23 mouse cellular contexts compared by ENCODE assay signal in the genomic region with DNA sequence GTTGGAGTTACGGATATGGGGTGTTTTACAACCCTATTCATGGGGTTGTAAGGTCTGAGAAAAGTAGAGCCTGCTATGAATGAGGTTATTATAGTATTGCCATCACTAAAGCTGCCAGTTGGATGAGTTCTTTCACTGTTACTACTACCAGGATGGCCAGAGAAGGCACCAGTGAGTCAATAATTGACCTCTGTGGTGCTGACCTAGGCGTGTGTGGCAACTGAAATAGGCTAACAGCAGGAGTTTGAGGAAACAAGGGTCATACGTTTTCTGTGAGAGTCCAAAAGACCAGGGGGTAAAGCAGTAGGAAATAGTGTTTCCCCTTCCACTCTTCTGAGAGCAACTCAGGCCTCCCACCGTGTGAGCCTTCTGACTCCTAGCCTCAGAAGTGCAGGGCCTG. TPM values are rescaled to one million over a fixed set of nuclear protein-coding genes. Genes with fewer than 3 reads are reported as not detected.
"Had no signal": no experiment of that assay in that cellular context is flagged by ENCODE, and none has a peak within 500 bp of the region (broad histone marks: within the 10 kb centered on the region; RNA-seq: fewer than 3 reads in every experiment).

No protein-coding gene starts in this region.

- ATAC-seq: midbrain, embryonic 16.5 days had no signal

- H3K36me3 ChIP-seq: midbrain, embryonic 10.5 days; midbrain, embryonic 12.5 days; neural tube, embryonic 13.5 days; neural tube, embryonic 15.5 days had no signal

- H3K27me3 ChIP-seq: midbrain, embryonic 12.5 days; neural tube, embryonic 13.5 days; neural tube, embryonic 15.5 days had no signal

- H3K9me3 ChIP-seq: midbrain, embryonic 10.5 days; midbrain, embryonic 12.5 days; neural tube, embryonic 13.5 days; neural tube, embryonic 15.5 days had no signal

- H3K4me1 ChIP-seq: midbrain, embryonic 10.5 days; midbrain, embryonic 12.5 days; neural tube, embryonic 13.5 days; neural tube, embryonic 15.5 days had no signal

- DNase-seq: lung, embryonic 14.5 days; lung, postnatal 10 days; lung, postnatal 4 days; midbrain, embryonic 14.5 days; retina, postnatal 1 day; right cerebral cortex, adult 18-20 months; right cerebral cortex, postnatal 25 days; right cerebral cortex, postnatal 4 days; spleen, adult 18-20 months; thymus, adult 18-20 months; thymus, postnatal 14 days; thymus, postnatal 36 days had no signal

- H3K4me2 ChIP-seq: lung, embryonic 14.5 days; midbrain, embryonic 12.5 days; neural tube, embryonic 13.5 days; neural tube, embryonic 15.5 days had no signal

- H3K4me3 ChIP-seq: midbrain, embryonic 10.5 days; midbrain, embryonic 12.5 days; myocyte; neural tube, embryonic 13.5 days; neural tube, embryonic 15.5 days had no signal

- H3K9ac ChIP-seq: lung, embryonic 14.5 days; midbrain, embryonic 12.5 days; neural tube, embryonic 13.5 days; neural tube, embryonic 15.5 days had no signal

- H3K27ac ChIP-seq: midbrain, embryonic 10.5 days; midbrain, embryonic 12.5 days; neural tube, embryonic 13.5 days; neural tube, embryonic 15.5 days had no signal

RNA-seq across cellular contexts. Expression of gene Pnma5, which starts 24.1 kb away (rescaled TPM):
- polyA plus RNA-seq: lung, embryonic 14.5 days; lung, embryonic 16.5 days; midbrain, embryonic 10.5 days; midbrain, embryonic 14.5 days; neural tube, embryonic 11.5 days; neural tube, embryonic 13.5 days; small intestine, adult 2 months; stomach, embryonic 14.5 days; thymus, postnatal 0 days had no signal

RNA-seq across cellular contexts. Expression of gene Zfp185, which starts 25.7 kb away (rescaled TPM):
- polyA plus RNA-seq: myocyte had no signal

RNA-seq across cellular contexts. Expression of gene Pnma3, which starts 51.7 kb away (rescaled TPM):
- polyA plus RNA-seq: myocyte; small intestine, adult 2 months; stomach, embryonic 14.5 days; thymus, postnatal 0 days had no signal
